Mouse (Mus musculus) testis, adult 2 months (tissue): ENCODE results near the gene Ggcx.

Experiments
- CTCF ChIP-seq: fragments of 200-500 bp; IDR thresholded peaks from 2 replicates; pipeline ENCODE4 v1.5.1; 2012; ENCODE audit warnings: low read depth, mild to moderate bottlenecking, inconsistent platforms, low read length, moderate library complexity; ENCODE audit not compliant: control insufficient read depth, insufficient read depth, insufficient replicate concordance
- POLR2A ChIP-seq: fragments of 200-500 bp; IDR thresholded peaks from 2 replicates; pipeline ENCODE4 v1.6.1; 2012; ENCODE audit warnings: low read depth, mild to moderate bottlenecking, inconsistent platforms, low read length, moderate library complexity; ENCODE audit not compliant: control insufficient read depth

DNA sequence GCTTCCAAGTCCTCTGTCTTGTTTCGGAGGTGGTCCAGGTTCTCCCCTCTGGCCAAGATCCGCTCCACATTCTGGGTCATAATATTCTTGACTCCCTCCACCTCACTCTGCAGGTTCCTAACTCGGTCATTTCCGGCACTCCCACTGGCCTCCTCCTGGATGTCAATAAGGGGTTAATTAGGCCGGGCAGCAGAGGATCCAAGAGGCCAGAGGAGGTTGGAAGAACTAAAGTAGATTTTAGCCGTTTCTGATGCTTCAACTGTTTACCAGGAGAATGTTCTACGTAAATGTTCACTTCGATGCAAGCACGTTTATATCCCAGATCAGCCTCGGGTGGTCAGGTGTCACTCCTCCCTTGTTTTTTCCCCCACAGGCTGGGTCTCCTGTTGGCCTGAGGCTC is 25.8 kb upstream of the Ggcx start:
- TF ChIP-seq CTCF (no peak), POLR2A (no peak)
